Comparison of ENCODE assay signal across 17 mouse cellular contexts in genomic region chr10:40847176-40847874, GRCm38 (mm10). TPM values are rescaled to one million over a fixed set of nuclear protein-coding genes. Genes with fewer than 3 reads are reported as not detected.
DNase-seq lines count a peak whose midpoint lies in the region; TF ChIP-seq lines count a peak whose summit lies in the region.
"Had no signal": no experiment of that assay in that cellular context is flagged by ENCODE, and none has a peak within 500 bp of the region (broad histone marks: within the 10 kb centered on the region; RNA-seq: fewer than 3 reads in every experiment).

No protein-coding gene starts in this region.

- TF ChIP-seq CTCF in kidney, adult 2 months (conservative IDR thresholded peaks at IDR 0.05; ENCODE audit: insufficient read depth, insufficient read length, low read depth, low read length), result no peak

- WGBS in kidney, adult 2 months, result 65% methylated on average over 10 of the region's 10 CpGs

- no peak for TF ChIP-seq POLR2A in kidney, adult 2 months (IDR thresholded peaks at IDR 0.05; ENCODE audit: low read depth, low read length)

- H3K27me3 ChIP-seq in kidney, adult 2 months (replicated peaks; ENCODE audit: control insufficient read depth, insufficient read depth, low read length), result no peaks in the 10 kb centered on the region
- H3K27me3 ChIP-seq: forebrain, embryonic 13.5 days; neural tube, embryonic 15.5 days had no signal

- no peaks in the 10 kb centered on the region; the same call in 1 of the 2 replicates for H3K4me1 ChIP-seq in kidney, adult 2 months (ENCODE audit: control insufficient read depth, insufficient read depth, low read length)

- H3K27ac ChIP-seq in kidney, adult 2 months (ENCODE audit: insufficient read depth, low read depth, low read length), result peak overlapping the region; percentile 70
- H3K27ac ChIP-seq: forebrain, embryonic 13.5 days; kidney, postnatal 0 days; neural tube, embryonic 15.5 days had no signal

- H3K36me3 ChIP-seq in kidney, adult 2 months (ENCODE audit: control insufficient read depth, insufficient read depth, low read length), result peaks cover 1% of the 10 kb centered on the region; the same call in 1 of the 2 replicates

- H3K4me3 ChIP-seq in kidney, adult 2 months (ENCODE audit: insufficient read depth, low read depth, low read length), result no peak overlapping the region
- H3K4me3 ChIP-seq: forebrain, embryonic 13.5 days; myocyte; neural tube, embryonic 15.5 days had no signal

- no peak for DNase-seq in kidney, adult 2 months
- no peak for DNase-seq in kidney, adult 18-20 months
- DNase-seq in A20 (ENCODE audit: low read depth, low spot score), result peak; percentile 12
- peak; percentile 81 for DNase-seq in cerebellum, adult 11 months
- DNase-seq in cerebellum, postnatal 14 days, result peak; percentile 80 to 86
- DNase-seq in right cerebral cortex, postnatal 10 days (ENCODE audit: low spot score in 2 of 2), result no peak
- no peak for DNase-seq in gastrocnemius, postnatal 4 days (ENCODE audit: low spot score in 2 of 2)
- no peak for DNase-seq in thymus, postnatal 36 days
- DNase-seq: adrenal gland, postnatal 10 days; B cell, adult 2 months; lung, adult 2 months; lung, postnatal 36 days had no signal

RNA-seq across cellular contexts. Expression of gene Cdc40, which starts 35.8 kb away (rescaled TPM):
- 12.5 and 14.4 TPM in 2 replicates for polyA plus RNA-seq in kidney, adult 2 months (2012; rRNA removed)
- 10 to 100 TPM; 14.9 to 18.0 TPM for total RNA-seq in gastrocnemius, postnatal 4 days (2021)

RNA-seq across cellular contexts. Expression of gene Wasf1, which starts 36.0 kb away (rescaled TPM):
- 1.3 and 1.4 TPM in 2 replicates for polyA plus RNA-seq in kidney, adult 2 months (2012; rRNA removed)
- 1 to 10 TPM; 4.1 to 4.5 TPM for total RNA-seq in gastrocnemius, postnatal 4 days (2021)
- total RNA-seq: hematopoietic stem cell, adult 5-6 weeks had no signal

Comparison
In these comparisons a context has a peak if more than half of its experiments do, and no peak if none do; other contexts are left out.
1. DNase-seq: peak in A20 (single experiment), cerebellum, adult 11 months (single experiment) and cerebellum, postnatal 14 days (2 of 2); none in kidney, adult 2 months (single experiment), kidney, adult 18-20 months (single experiment), right cerebral cortex, postnatal 10 days (0 of 2), gastrocnemius, postnatal 4 days (0 of 2) and thymus, postnatal 36 days (0 of 2).